Mouse (Mus musculus) macrophage (primary cell): ENCODE data around the gene Filip1l. TPM values are rescaled to one million over a fixed set of nuclear protein-coding genes. Genes with fewer than 3 reads are reported as not detected.

Experiments used
- H3K27ac ChIP-seq: fragments of 350-480 bp; formaldehyde crosslinking; 2 replicates; pipeline ENCODE4 v1.9.0; 2021
- H3K36me3 ChIP-seq: fragments of 350-480 bp; formaldehyde crosslinking; 2 replicates; pipeline ENCODE4 v1.9.0; 2021; ENCODE audit errors: inconsistent target
- H3K4me3 ChIP-seq: fragments of 350-480 bp; formaldehyde crosslinking; 2 replicates; pipeline ENCODE4 v1.9.0; 2021; ENCODE audit errors: inconsistent target
- H3K79me2 ChIP-seq: fragments of 350-480 bp; formaldehyde crosslinking; 2 replicates; pipeline ENCODE4 v1.9.0; 2021; ENCODE audit errors: inconsistent target
- WGBS: methylation state at CpG from one replicate; pipeline ENCODE4 v1.1.7; 2026; ENCODE audit warnings: inconsistent platforms; ENCODE audit not compliant: missing documents; 5-methylcytosine and 5-hydroxymethylcytosine counted together
- polyA plus RNA-seq: library from polyadenylated mRNA; stranded (reverse); fragments of 250-400 nt; gene quantifications from 3 replicates; pipeline ENCODE4 v1.2.4, GENCODE M21; 2018; ENCODE audit warnings: inconsistent platforms

Gene Filip1l
- polyA plus RNA-seq, 1 experiment from 2014 or later, result 28.1 TPM

DNA sequence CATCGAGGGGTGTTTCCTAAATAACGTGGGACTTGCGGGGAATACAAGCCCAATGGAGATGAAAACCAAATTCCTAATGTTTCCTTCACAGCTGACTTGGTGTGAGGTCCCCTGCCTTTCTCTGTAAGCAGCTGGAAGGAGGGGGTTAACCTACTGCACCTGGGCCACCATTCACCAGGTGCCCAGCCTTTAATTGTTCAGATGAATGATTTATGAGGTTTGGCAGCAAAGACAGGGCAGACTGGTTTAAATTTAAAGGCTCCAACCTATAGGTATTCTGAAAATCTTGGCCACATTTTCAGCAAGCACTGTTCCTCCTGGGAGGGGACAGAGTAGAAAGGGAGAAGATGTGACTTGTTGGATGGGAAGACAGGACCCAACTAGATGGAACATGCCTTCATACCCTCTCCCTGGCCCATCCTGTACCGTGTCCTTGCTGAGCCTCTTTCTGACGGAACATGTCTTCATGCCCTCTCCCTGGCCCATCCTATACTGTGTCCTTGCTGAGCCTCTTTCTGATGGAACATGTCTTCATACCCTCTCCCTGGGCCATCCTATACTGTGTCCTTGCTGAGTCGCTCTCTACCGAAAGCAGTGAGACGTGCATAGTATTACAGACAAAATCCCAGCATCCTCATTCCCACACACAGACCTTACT is 101.3 kb downstream of the Filip1l start:
- WGBS, result 95% methylated on average over 7 of the region's 8 CpGs
- Histone ChIP-seq H3K36me3 (no peaks in the 10 kb centered on the region), H3K79me2 (no peaks in the 10 kb centered on the region), H3K27ac (no peak overlapping the region), H3K4me3 (no peak overlapping the region)

GRCm38 (mm10) chr16:57455573-57455972 is 102.7 kb downstream of the Filip1l start:
- Histone ChIP-seq H3K36me3 (no peaks in the 10 kb centered on the region), H3K4me3 (no peak overlapping the region), H3K79me2 (no peaks in the 10 kb centered on the region), H3K27ac (no peak overlapping the region)
- 90% methylated on average over 3 of the region's 3 CpGs for WGBS

- 91% methylated on average over 2 of the region's 2 CpGs for WGBS
- Histone ChIP-seq H3K4me3 (no peak overlapping the region), H3K79me2 (no peaks in the 10 kb centered on the region), H3K36me3 (no peaks in the 10 kb centered on the region), H3K27ac (no peak overlapping the region)
Measured at GRCm38 (mm10) chr16:57456003-57456402, 103.1 kb downstream of the Filip1l start.

GRCm38 (mm10) chr16:57465386-57465913 is 112.6 kb downstream of the Filip1l start:
- Histone ChIP-seq H3K36me3 (no peaks in the 10 kb centered on the region), H3K4me3 (no peak overlapping the region), H3K79me2 (no peaks in the 10 kb centered on the region), H3K27ac (no peak overlapping the region)
- 91% methylated on average over 9 of the region's 9 CpGs for WGBS

DNA sequence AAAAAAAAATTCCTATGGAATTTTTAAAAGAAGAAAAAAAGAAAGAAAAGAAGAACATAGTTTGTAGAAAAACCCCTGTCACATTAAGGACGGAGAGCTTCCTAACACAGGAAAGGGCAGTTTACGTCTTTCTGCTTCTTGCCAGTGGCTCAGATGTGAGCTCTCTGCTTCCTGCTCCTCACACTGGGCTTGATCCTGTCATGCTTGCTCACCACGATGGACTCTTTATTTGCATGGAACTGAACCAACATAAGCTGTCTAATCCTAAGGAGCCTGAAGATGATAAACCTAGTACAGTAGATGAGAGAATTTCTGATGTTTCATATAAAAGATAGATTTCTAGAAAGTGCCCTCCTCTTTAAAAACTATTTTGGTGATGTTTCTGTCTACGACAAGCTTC is 116.4 kb downstream of the Filip1l start:
- H3K27ac ChIP-seq, result no peak overlapping the region
- WGBS, result 72% methylated on average over 4 of the region's 4 CpGs
- no peaks in the 10 kb centered on the region for H3K79me2 ChIP-seq
- H3K36me3 ChIP-seq, result no peaks in the 10 kb centered on the region
- H3K4me3 ChIP-seq, result no peak overlapping the region

- Histone ChIP-seq H3K4me3 (no peak overlapping the region), H3K79me2 (no peaks in the 10 kb centered on the region), H3K27ac (no peak overlapping the region), H3K36me3 (no peaks in the 10 kb centered on the region)
- WGBS, result 90% methylated on average over 2 of the region's 2 CpGs
Measured at GRCm38 (mm10) chr16:57469869-57470268, 117.0 kb downstream of the Filip1l start.

- Histone ChIP-seq H3K36me3 (no peaks in the 10 kb centered on the region), H3K79me2 (no peaks in the 10 kb centered on the region), H3K27ac (no peak overlapping the region), H3K4me3 (no peak overlapping the region)
- 89% methylated on average over 12 of the region's 12 CpGs for WGBS
Measured at GRCm38 (mm10) chr16:57470286-57470830, 117.5 kb downstream of the Filip1l start.

- Histone ChIP-seq H3K79me2 (no peaks in the 10 kb centered on the region), H3K4me3 (no peak overlapping the region), H3K27ac (no peak overlapping the region), H3K36me3 (no peaks in the 10 kb centered on the region)
Measured at GRCm38 (mm10) chr16:57471071-57471470, 118.2 kb downstream of the Filip1l start.

DNA sequence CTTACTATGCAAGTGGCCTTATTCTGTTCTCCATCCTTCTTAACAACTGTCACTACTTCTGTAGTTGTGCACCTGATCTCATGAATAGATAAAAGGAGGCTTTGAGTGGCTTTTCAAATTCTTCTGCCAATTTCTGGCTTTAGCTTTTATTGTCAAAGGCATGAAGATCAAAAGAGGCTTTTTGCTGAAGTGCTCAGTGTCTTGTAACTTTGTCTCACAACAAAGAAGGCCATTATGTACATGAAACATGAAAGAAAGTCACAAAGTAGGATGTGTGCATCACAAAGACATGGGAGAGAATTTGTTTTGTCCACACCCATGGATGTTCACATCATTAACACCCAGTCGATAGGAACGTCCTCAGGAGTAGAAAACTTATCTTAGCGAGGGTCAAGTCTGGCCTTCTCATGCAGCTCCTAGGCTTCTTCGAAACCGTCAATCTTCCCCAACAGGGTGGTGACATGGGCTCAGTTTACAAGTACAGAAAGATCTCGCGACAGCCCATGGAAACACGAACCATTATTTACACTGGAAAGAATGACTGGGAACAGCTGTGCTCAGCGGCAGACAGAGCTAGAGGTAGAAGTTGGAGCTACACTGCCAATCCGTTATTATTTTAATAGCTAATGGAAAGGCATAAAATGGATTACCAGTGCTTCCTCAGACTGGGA is 120.7 kb downstream of the Filip1l start:
- Histone ChIP-seq H3K36me3 (no peaks in the 10 kb centered on the region), H3K4me3 (no peak overlapping the region), H3K79me2 (no peaks in the 10 kb centered on the region), H3K27ac (no peak overlapping the region)
- WGBS, result 96% methylated on average over 10 of the region's 10 CpGs

DNA sequence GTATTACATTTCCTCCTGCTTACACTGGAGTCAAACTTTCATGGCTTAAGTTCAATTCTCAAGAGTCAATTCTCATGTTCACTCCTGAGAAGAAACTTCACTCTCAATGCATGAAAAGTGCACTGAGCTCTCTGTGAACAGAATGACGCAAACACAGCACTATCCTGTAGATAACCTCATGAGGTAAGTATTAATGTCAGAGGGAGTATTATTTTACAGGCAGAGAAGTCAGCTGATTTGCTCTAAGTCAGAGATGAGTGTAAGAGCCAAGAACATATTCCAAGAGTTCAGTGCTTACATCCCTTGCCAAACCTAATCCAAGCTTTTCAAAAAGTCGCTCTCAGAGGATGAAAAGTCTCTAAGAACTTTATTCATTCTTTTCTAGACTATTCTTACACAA is 125.6 kb downstream of the Filip1l start:
- no peak overlapping the region for H3K27ac ChIP-seq
- no peak overlapping the region for H3K4me3 ChIP-seq
- 100% methylated on average over 2 of the region's 2 CpGs for WGBS
- no peaks in the 10 kb centered on the region for H3K79me2 ChIP-seq
- H3K36me3 ChIP-seq, result no peaks in the 10 kb centered on the region

DNA sequence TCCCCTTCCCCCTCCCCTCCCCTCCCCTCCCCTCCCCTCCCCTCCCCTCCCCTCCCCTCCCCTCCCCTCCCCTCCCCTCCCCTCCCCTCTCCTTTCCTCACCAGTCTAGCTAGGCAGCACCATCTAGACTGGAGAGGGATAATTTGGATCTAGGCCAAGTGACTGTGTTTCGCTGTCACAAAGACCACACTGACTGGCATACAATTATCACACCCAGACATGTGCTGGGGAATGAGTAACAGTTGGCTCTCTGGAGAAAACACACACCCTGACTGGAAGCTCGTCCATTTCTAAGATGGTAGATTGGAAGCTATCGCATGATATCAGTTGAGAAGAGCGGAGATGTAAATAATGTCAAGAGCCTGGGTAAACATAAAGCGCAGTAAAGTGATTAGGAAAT is 126.9 kb downstream of the Filip1l start:
- no peak overlapping the region for H3K27ac ChIP-seq

GRCm38 (mm10) chr16:57482264-57482663 is 129.4 kb downstream of the Filip1l start:
- 41% methylated on average over 6 of the region's 6 CpGs for WGBS
- H3K36me3 ChIP-seq, result no peaks in the 10 kb centered on the region
- no peak overlapping the region for H3K27ac ChIP-seq
- no peaks in the 10 kb centered on the region for H3K79me2 ChIP-seq
- H3K4me3 ChIP-seq, result no peak overlapping the region

More for the DNA sequence above, 126.9 kb downstream of the Filip1l start:
- no peak overlapping the region for H3K4me3 ChIP-seq
- H3K36me3 ChIP-seq, result no peaks in the 10 kb centered on the region
- no peaks in the 10 kb centered on the region for H3K79me2 ChIP-seq
- 97% methylated on average over 5 of the region's 5 CpGs for WGBS

DNA sequence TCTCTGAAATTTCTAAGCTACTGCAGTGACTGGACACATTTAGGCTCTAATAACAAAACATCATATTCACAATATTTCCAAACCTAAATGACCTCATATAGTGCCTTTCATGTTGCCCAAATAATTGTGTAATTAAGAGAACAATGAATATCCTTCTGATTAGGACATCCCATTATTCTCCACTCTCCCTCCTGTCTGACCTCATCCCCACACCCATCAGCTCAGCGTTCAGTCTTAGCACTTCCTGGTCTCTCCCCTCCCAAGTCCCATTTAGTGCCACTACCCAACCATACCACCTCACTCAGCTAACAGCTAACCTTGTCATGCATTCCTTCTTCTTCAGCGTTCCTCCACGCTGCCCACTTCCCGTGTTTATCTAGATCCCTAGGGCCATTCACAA is 130.0 kb downstream of the Filip1l start:
- 73% methylated on average over 4 of the region's 4 CpGs for WGBS
- H3K4me3 ChIP-seq, result no peak overlapping the region

GRCm38 (mm10) chr16:57483503-57483902 is 130.6 kb downstream of the Filip1l start:
- Histone ChIP-seq H3K27ac (no peak overlapping the region), H3K4me3 (no peak overlapping the region), H3K79me2 (no peaks in the 10 kb centered on the region), H3K36me3 (no peaks in the 10 kb centered on the region)
- WGBS, result 74% methylated on average over 2 of the region's 2 CpGs

More for the DNA sequence above, 130.0 kb downstream of the Filip1l start:
- no peaks in the 10 kb centered on the region for H3K36me3 ChIP-seq
- H3K79me2 ChIP-seq, result no peaks in the 10 kb centered on the region
- no peak overlapping the region for H3K27ac ChIP-seq

DNA sequence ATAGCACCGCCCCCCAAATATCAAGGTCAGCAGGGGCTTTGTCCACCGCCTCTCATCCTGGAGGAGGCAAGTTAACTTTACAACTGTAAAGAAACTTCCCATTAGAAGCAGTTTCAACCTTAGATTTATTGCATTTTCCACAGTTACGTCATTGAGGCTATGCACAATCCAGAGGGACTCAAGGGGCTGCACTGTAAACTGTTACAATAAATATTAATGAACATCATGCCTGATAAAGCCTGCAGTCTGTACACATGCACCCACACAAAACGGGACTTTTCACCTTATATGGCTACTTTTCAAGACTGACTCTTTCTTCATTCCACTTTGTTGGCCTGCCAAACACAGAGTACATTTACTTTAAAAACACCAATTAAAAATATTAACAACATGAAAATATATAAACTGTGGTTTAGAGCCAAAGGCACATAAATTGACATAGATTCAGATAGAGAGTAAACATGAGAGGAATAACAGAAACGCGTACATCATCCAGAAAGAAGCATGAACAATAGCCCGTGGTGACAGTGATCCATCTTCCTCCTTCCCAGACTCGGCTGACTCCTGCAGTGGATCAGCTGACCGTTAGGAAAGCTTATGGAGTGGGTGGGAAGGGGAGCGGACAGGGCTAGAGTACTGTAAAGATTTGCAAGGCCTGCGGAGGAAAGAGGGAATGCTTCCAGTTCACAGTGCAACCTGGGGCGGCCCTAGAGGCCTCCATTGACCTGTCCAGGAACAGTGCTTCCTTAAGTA is 131.3 kb downstream of the Filip1l start:
- 94% methylated on average over 12 of the region's 12 CpGs for WGBS
- Histone ChIP-seq H3K36me3 (no peaks in the 10 kb centered on the region), H3K4me3 (no peak overlapping the region), H3K79me2 (no peaks in the 10 kb centered on the region), H3K27ac (no peak overlapping the region)
